Mouse (Mus musculus) bone marrow, adult 2 months (tissue): Measurements from ENCODE around the gene Ambp. TPM values are rescaled to one million over a fixed set of nuclear protein-coding genes. Genes with fewer than 3 reads are reported as not detected.

Experiments
- H3K27ac ChIP-seq: fragments of 200-500 bp; 2 replicates; pipeline ENCODE4 v1.5.1; 2012; ENCODE audit warnings: low read depth, mild to moderate bottlenecking, control low read depth, inconsistent platforms, low read length; ENCODE audit not compliant: control insufficient read depth, poor library complexity, insufficient read depth
- H3K4me1 ChIP-seq: fragments of 200-500 bp; 2 replicates; pipeline ENCODE4 v1.6.1; 2011; ENCODE audit warnings: low read length; ENCODE audit not compliant: control insufficient read depth, insufficient read depth
- H3K4me3 ChIP-seq: fragments of 200-500 bp; replicated peaks from 2 replicates; pipeline ENCODE3; 2011; ENCODE audit warnings: mild to moderate bottlenecking, low read depth, low read length, control low read depth; ENCODE audit not compliant: control insufficient read depth
- CTCF ChIP-seq: fragments of 200-500 bp; IDR thresholded peaks from 2 replicates; pipeline ENCODE4 v1.5.1; 2011; ENCODE audit warnings: low read length, control low read depth; ENCODE audit not compliant: control insufficient read depth, insufficient read depth
- POLR2A ChIP-seq: fragments of 200-500 bp; IDR thresholded peaks from 2 replicates; pipeline ENCODE4 v1.6.1; 2011; ENCODE audit warnings: low read depth, mild to moderate bottlenecking, control low read depth, low read length, borderline replicate concordance; ENCODE audit not compliant: control insufficient read depth
- WGBS: fragments of 180-500 bp; shearing (Covaris S2); methylation state at CpG from one replicate; pipeline ENCODE4 v1.1.7; 2018; 5-methylcytosine and 5-hydroxymethylcytosine counted together
- polyA plus RNA-seq: library from polyadenylated mRNA; stranded (reverse); fragments of >200 nt; gene quantifications from 2 replicates; pipeline ENCODE4 v1.2.4, GENCODE M21; 2011; ENCODE audit warnings: low replicate concordance; ENCODE audit not compliant: missing spikeins, insufficient read depth, insufficient read length

The Ambp gene
- polyA plus RNA-seq, 1 experiment = 11.2 TPM

- Histone ChIP-seq H3K4me3 (no peak overlapping the region), H3K4me1 (no peaks in the 10 kb centered on the region), H3K27ac (no peak overlapping the region)
- WGBS = 52% methylated on average over 1 of the region's 1 CpGs
- TF ChIP-seq CTCF (no peak), POLR2A (no peak)
Measured at GRCm38 (mm10) chr4:63097603-63098002, 57.0 kb downstream of the Ambp start.

Other genes with a start within 250 kb of the Ambp start
- 0.40 and 1.1 TPM in 2 replicates for gene Zfp618, start 189.2 kb downstream of the Ambp start, polyA plus RNA-seq
- gene Kif12, start 17.3 kb upstream of the Ambp start, polyA plus RNA-seq = not detected in 2 replicates
- gene Col27a1, start 59.2 kb upstream of the Ambp start, polyA plus RNA-seq = 3.1 and 6.6 TPM in 2 replicates
- 13.2 and 43.2 TPM in 2 replicates for gene Orm1, start 189.8 kb upstream of the Ambp start, polyA plus RNA-seq
- not detected in 2 replicates for gene Orm3, start 201.4 kb upstream of the Ambp start, polyA plus RNA-seq
- not detected in 2 replicates for gene Orm2, start 207.7 kb upstream of the Ambp start, polyA plus RNA-seq
- 34.5 and 61.0 TPM in 2 replicates for gene Akna, start 248.6 kb upstream of the Ambp start, polyA plus RNA-seq